Mouse (Mus musculus) limb, embryonic 12.5 days (tissue): ENCODE data around the gene Trpm6. TPM values are rescaled to one million over a fixed set of nuclear protein-coding genes. Genes with fewer than 3 reads are reported as not detected.
A peak's percentile ranks its signal among the peaks of the same experiment; 100 is the strongest.

Source experiments
- ATAC-seq: fragments of 200-750 bp; cut with Nextera tagmentation; 2 replicates; pipeline ENCODE4 v1.8.0; 2017; ENCODE audit warnings: low read depth, moderate TSS enrichment; ENCODE audit not compliant: insufficient number of reproducible peaks, insufficient read depth, low FRiP score, low TSS enrichment
- H3K27ac ChIP-seq: fragments of 300-500 bp; sonication (generic); 2 replicates; pipeline ENCODE4 v1.5.1; 2016; ENCODE audit warnings: mild to moderate bottlenecking, moderate library complexity
- H3K27me3 ChIP-seq: fragments of 300-500 bp; sonication (generic); 2 replicates; pipeline ENCODE4 v1.6.1; 2016; ENCODE audit warnings: mild to moderate bottlenecking, moderate library complexity
- H3K36me3 ChIP-seq: fragments of 300-500 bp; sonication (generic); 2 replicates; pipeline ENCODE4 v1.6.1; 2016; ENCODE audit warnings: mild to moderate bottlenecking, moderate library complexity
- H3K4me1 ChIP-seq: fragments of 300-500 bp; sonication (generic); replicated peaks from 2 replicates; pipeline ENCODE4 v1.6.1; 2016
- H3K4me2 ChIP-seq: fragments of 300-500 bp; sonication (generic); 2 replicates; pipeline ENCODE4 v1.6.1; 2016; ENCODE audit warnings: mild to moderate bottlenecking, moderate library complexity
- H3K4me3 ChIP-seq: fragments of 300-500 bp; sonication (generic); replicated peaks from 2 replicates; pipeline ENCODE4 v1.5.1; 2016; ENCODE audit warnings: mild to moderate bottlenecking
- H3K9ac ChIP-seq: fragments of 300-500 bp; sonication (generic); replicated peaks from 2 replicates; pipeline ENCODE4 v1.6.1; 2016; ENCODE audit warnings: mild to moderate bottlenecking, moderate library complexity
- H3K9me3 ChIP-seq: fragments of 300-500 bp; sonication (generic); 2 replicates; pipeline ENCODE4 v1.6.1; 2016; ENCODE audit warnings: mild to moderate bottlenecking, moderate library complexity
- WGBS: fragments of 180-500 bp; shearing (Covaris S2); methylation state at CpG from one replicate; pipeline ENCODE4 v1.1.7; 2016; 5-methylcytosine and 5-hydroxymethylcytosine counted together
- polyA plus RNA-seq: library from polyadenylated mRNA; unstranded; fragments of >200 nt; fragmentation: Nextera tagmentation; extraction: Ambion mirVana; gene quantifications from 2 replicates; pipeline ENCODE4 v1.2.1, GENCODE M21; 2016

Trpm6 gene
- polyA plus RNA-seq, 1 experiment from 2014 or later: 0.73 TPM

GRCm38 (mm10) chr19:18846336-18846735, 96.6 kb downstream of the Trpm6 start:
- WGBS: 89% methylated on average over 4 of the region's 4 CpGs
- Histone ChIP-seq H3K27me3 (no peaks in the 10 kb centered on the region), H3K4me1 (no peaks in the 10 kb centered on the region), H3K4me2 (no peak overlapping the region), H3K9me3 (no peaks in the 10 kb centered on the region), H3K4me3 (no peak overlapping the region), H3K27ac (no peak overlapping the region), H3K9ac (no peak overlapping the region), H3K36me3 (no peaks in the 10 kb centered on the region)
- no peak for ATAC-seq

- H3K9ac ChIP-seq: no peak overlapping the region
- H3K4me2 ChIP-seq: no peak overlapping the region
- H3K4me3 ChIP-seq: no peak overlapping the region
- ATAC-seq: no peak
- no peaks in the 10 kb centered on the region for H3K27me3 ChIP-seq
- no peaks in the 10 kb centered on the region for H3K36me3 ChIP-seq
- no peak overlapping the region for H3K27ac ChIP-seq
- WGBS: 62% methylated on average over 4 of the region's 4 CpGs
- H3K4me1 ChIP-seq: no peaks in the 10 kb centered on the region
- no peaks in the 10 kb centered on the region for H3K9me3 ChIP-seq
Observed at GRCm38 (mm10) chr19:18868311-18868710, 118.5 kb downstream of the Trpm6 start.

- H3K36me3 ChIP-seq: no peaks in the 10 kb centered on the region
- 57% methylated on average over 6 of the region's 6 CpGs for WGBS
- H3K4me2 ChIP-seq: no peak overlapping the region
- no peak overlapping the region for H3K9ac ChIP-seq
- H3K4me1 ChIP-seq: no peaks in the 10 kb centered on the region; the same call in 1 of the 2 replicates
- no peak overlapping the region for H3K27ac ChIP-seq
- no peaks in the 10 kb centered on the region for H3K27me3 ChIP-seq
- no peaks in the 10 kb centered on the region for H3K9me3 ChIP-seq
- no peak overlapping the region for H3K4me3 ChIP-seq
- ATAC-seq: no peak
Observed at GRCm38 (mm10) chr19:18872792-18873569, 123.2 kb downstream of the Trpm6 start.

- no peak overlapping the region for H3K4me3 ChIP-seq
- WGBS: 70% methylated on average over 16 of the region's 16 CpGs
- no peak for ATAC-seq
Observed at GRCm38 (mm10) chr19:18873709-18874644, 124.2 kb downstream of the Trpm6 start.

DNA sequence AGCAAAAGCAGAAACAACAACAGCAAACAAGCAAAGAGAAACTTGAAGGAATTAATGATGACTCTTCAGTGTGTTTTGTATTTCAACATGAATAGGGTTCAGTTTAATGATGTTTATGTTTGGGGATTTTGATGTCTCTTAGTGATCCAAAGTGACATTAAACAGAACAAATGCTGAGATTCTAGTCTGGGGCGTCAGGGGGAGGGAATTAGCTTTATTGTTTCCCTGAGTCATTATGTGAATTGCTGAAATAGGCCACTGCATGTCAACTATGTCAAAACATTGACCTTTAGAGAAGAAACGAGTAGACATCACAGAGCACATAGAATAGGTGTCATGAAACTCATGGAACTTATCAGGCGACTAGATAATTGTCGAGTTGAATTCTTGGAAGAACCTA, 129.5 kb downstream of the Trpm6 start:
- Histone ChIP-seq H3K9me3 (no peaks in the 10 kb centered on the region), H3K36me3 (no peaks in the 10 kb centered on the region), H3K9ac (no peak overlapping the region), H3K27me3 (no peaks in the 10 kb centered on the region), H3K4me2 (no peak overlapping the region), H3K4me1 (no peaks in the 10 kb centered on the region; the same call in 1 of the 2 replicates), H3K27ac (no peak overlapping the region), H3K4me3 (no peak overlapping the region)
- 54% methylated on average over 4 of the region's 4 CpGs for WGBS
- ATAC-seq: no peak

More at GRCm38 (mm10) chr19:18873709-18874644, 124.2 kb downstream of the Trpm6 start:
- Histone ChIP-seq H3K9ac (no peak overlapping the region), H3K4me2 (no peak overlapping the region), H3K27ac (no peak overlapping the region), H3K4me1 (no peaks in the 10 kb centered on the region; the same call in 1 of the 2 replicates), H3K27me3 (no peaks in the 10 kb centered on the region), H3K36me3 (no peaks in the 10 kb centered on the region), H3K9me3 (no peaks in the 10 kb centered on the region)

DNA sequence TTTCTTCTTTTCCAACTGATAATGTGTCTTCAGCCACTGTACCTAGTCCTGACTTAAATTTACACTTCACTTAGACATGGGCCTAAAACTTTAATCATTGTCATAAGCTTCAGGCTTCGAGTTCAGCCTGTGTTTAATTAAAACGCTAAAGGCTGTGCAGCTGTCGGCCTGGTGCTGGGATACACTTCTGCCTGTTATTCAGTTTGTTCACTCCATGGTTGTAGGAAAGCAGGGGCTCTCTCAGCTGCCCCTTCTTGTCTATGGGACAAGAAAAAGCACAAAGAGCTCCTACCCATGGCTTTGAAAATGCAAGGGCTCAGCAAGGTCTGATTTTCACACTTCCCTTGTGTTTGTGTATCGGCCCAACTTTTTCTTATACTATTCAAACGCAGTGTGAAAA, 131.4 kb downstream of the Trpm6 start:
- 52% methylated on average over 5 of the region's 5 CpGs for WGBS
- no peak for ATAC-seq

DNA sequence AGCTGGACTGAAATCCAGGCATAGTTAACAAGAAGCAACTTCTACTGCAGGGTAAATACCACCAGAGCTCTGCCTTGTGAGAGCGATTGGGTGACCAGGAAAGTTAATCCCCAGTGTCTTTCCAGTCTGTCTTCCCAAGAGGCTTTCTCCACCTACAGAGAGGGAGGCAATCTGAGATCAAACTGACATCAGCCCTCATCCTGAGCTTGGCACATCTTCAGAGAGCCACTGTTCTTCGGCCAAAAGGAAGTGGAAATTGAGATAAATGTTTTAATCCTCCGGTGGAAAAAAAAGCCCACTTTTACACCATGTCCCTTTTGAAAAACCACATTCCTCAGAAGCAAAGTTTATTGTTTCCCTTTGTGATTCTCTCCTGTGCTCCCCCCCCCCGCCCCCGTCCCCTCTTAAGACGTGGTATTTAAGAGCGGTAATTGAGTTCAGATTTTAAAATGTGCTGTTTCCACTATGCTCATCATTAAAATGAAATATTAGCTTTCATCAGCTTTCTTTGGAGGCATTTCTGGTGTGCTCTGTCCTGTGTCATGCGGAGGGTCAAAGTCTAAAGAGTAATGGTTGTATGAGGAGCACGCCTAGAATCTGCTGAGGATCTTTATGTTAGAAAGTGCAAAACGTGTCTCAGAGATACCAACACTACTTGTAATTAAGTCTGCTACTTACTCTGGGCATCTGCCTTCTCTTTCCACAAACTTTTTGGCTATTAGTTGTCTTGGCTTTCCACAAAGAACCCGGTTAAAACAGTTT, 138.0 kb downstream of the Trpm6 start:
- no peaks in the 10 kb centered on the region for H3K36me3 ChIP-seq
- no peak overlapping the region for H3K4me2 ChIP-seq
- H3K9me3 ChIP-seq: no peaks in the 10 kb centered on the region
- no peak for ATAC-seq
- H3K4me1 ChIP-seq: peaks cover 8% of the 10 kb centered on the region
- 19% methylated on average over 11 of the region's 11 CpGs for WGBS
- H3K9ac ChIP-seq: no peak overlapping the region
- no peak overlapping the region for H3K4me3 ChIP-seq
- no peak overlapping the region for H3K27ac ChIP-seq
- peaks cover 15% of the 10 kb centered on the region; the same call in 1 of the 2 replicates for H3K27me3 ChIP-seq

More for the DNA sequence above, 131.4 kb downstream of the Trpm6 start:
- Histone ChIP-seq H3K36me3 (no peaks in the 10 kb centered on the region), H3K9me3 (no peaks in the 10 kb centered on the region), H3K27ac (no peak overlapping the region), H3K4me1 (no peaks in the 10 kb centered on the region; the same call in 1 of the 2 replicates), H3K27me3 (no peaks in the 10 kb centered on the region), H3K9ac (no peak overlapping the region), H3K4me3 (no peak overlapping the region), H3K4me2 (no peak overlapping the region)

DNA sequence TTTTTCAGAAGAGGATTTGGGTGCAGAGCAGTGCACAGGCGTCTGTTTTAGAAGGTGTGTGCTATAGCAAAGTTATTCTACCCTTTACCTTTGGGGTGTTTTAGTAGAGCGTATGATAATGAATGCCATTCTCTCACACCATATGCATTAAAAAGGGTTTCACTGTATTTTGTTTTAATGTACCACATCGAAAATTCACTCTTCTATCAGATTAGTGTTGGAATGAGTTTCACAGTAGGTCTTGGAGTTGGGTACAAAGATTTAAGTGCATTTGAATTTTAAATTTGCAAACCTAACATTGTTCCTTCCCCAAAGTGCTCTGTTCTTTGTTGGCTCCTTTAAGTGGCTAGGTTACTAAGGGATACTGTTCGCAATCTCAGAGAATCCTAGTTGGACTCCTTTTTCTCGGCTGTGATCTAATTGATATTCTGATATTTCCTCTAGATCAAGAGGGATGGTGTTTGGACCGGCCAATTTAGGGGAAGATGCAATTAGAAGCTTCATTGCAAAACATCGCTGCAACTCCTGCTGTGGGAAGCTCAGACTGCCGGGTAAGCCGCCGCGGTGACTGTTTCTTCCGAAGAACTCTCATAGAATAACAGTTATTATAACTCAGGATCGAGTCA, 138.8 kb downstream of the Trpm6 start:
- H3K27ac ChIP-seq: no peak overlapping the region

DNA sequence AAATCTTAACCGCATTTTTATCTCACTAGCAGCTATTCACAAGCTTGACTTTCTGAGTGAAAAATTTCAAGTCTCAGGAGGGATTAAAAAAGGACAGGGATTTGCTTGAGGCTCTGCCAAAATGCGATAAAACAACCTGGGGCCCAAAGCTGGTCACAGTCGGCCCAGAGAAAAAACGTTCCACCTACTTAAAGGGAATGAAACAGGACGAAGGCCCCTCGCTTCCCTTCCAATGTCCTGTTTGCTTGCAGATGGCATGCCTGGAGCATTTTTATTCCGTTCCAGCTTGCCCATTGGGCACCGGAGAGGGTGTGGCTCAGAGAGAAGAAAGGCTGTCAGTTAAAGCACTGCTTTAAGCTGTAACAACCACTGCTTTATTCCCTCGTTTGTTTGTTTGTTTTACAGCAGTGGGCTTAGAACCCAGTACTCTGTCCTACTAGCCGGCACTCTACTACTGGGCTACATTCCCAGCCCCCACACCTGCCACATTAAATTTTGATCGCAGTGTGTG, 139.4 kb downstream of the Trpm6 start:
- Histone ChIP-seq H3K4me1 (peaks cover 8% of the 10 kb centered on the region), H3K27me3 (peaks cover 15% of the 10 kb centered on the region; the same call in 1 of the 2 replicates), H3K27ac (no peak overlapping the region), H3K9ac (no peak overlapping the region), H3K4me2 (peak overlapping the region; percentile 54), H3K4me3 (peak overlapping the region; percentile 23), H3K36me3 (no peaks in the 10 kb centered on the region), H3K9me3 (no peaks in the 10 kb centered on the region)
- 11% methylated on average over 11 of the region's 11 CpGs for WGBS
- no peak; the same call in 1 of the 2 replicates for ATAC-seq

More for the DNA sequence above, 138.8 kb downstream of the Trpm6 start:
- peak overlapping the region; percentile 54 for H3K4me2 ChIP-seq
- H3K9me3 ChIP-seq: no peaks in the 10 kb centered on the region
- H3K4me1 ChIP-seq: peaks cover 8% of the 10 kb centered on the region
- H3K9ac ChIP-seq: no peak overlapping the region
- no peaks in the 10 kb centered on the region for H3K36me3 ChIP-seq
- peaks cover 15% of the 10 kb centered on the region; the same call in 1 of the 2 replicates for H3K27me3 ChIP-seq
- no peak for ATAC-seq
- WGBS: 25% methylated on average over 13 of the region's 13 CpGs
- peak overlapping the region; percentile 23 for H3K4me3 ChIP-seq

GRCm38 (mm10) chr19:18889632-18890031, 139.8 kb downstream of the Trpm6 start:
- H3K4me3 ChIP-seq: peak overlapping the region; percentile 23; the same call in 1 of the 2 replicates
- no peak; the same call in 1 of the 2 replicates for ATAC-seq

More at GRCm38 (mm10) chr19:18889632-18890031, 139.8 kb downstream of the Trpm6 start:
- H3K9ac ChIP-seq: no peak overlapping the region
- H3K27me3 ChIP-seq: peaks cover 15% of the 10 kb centered on the region; the same call in 1 of the 2 replicates
- H3K27ac ChIP-seq: no peak overlapping the region
- 78% methylated on average over 1 of the region's 1 CpGs for WGBS
- H3K4me2 ChIP-seq: peak overlapping the region; percentile 54
- no peaks in the 10 kb centered on the region for H3K9me3 ChIP-seq
- no peaks in the 10 kb centered on the region for H3K36me3 ChIP-seq
- peaks cover 8% of the 10 kb centered on the region for H3K4me1 ChIP-seq
